Mouse (Mus musculus) megakaryocyte, embryonic 14.5 days (primary cell): ENCODE results near the gene Mycbpap.

Experiments
- FLI1 ChIP-seq: IDR thresholded peaks from 2 replicates; pipeline ENCODE4 v1.6.1; 2012; ENCODE audit warnings: low read length, inconsistent platforms, mixed read lengths
- GATA1 ChIP-seq: IDR thresholded peaks from 3 replicates; pipeline ENCODE4 v1.6.1; 2012; ENCODE audit warnings: mixed read lengths, low read length, inconsistent platforms, borderline replicate concordance

- TF ChIP-seq GATA1 (no peak), FLI1 (no peak)
Measured at GRCm38 (mm10) chr11:94563383-94563782, 41.8 kb upstream of the Mycbpap start.
